Mouse (Mus musculus) intestine, embryonic 14.5 days (tissue): ENCODE measurements at regions not wholly inside any gene's neighbourhood (a gene's known extent, or its start where the extent isn't known, plus 50 kb on each side); places are given as distances from the start of the nearest gene placed in this dataset.

ENCODE experiments used
- ATAC-seq: fragments of 200-750 bp; cut with Nextera tagmentation; replicated peaks from 2 replicates; pipeline ENCODE4 v1.8.0; 2017; ENCODE audit warnings: low read depth, moderate number of reproducible peaks, moderate TSS enrichment, moderate library complexity; ENCODE audit not compliant: low FRiP score, low TSS enrichment
- DNase-seq: peaks from one replicate; pipeline ENCODE4 v3.0.0-alpha.2; 2018; ENCODE audit warnings: low spot score
- H3K27ac ChIP-seq: fragments of 300-500 bp; sonication (generic); 2 replicates; pipeline ENCODE4 v1.5.1; 2014; ENCODE audit warnings: low read depth, mild to moderate bottlenecking, control low read depth
- H3K27me3 ChIP-seq: fragments of 300-500 bp; sonication (generic); replicated peaks from 2 replicates; pipeline ENCODE4 v1.6.1; 2014; ENCODE audit warnings: low read length, control low read depth; ENCODE audit not compliant: control insufficient read depth, insufficient read depth
- H3K36me3 ChIP-seq: fragments of 300-500 bp; sonication (generic); 2 replicates; pipeline ENCODE4 v1.6.1; 2014; ENCODE audit warnings: low read length, control low read depth; ENCODE audit not compliant: control insufficient read depth, insufficient read depth
- H3K4me1 ChIP-seq: fragments of 300-500 bp; sonication (generic); replicated peaks from 2 replicates; pipeline ENCODE4 v1.6.1; 2014; ENCODE audit warnings: low read length, control low read depth, mixed read lengths; ENCODE audit not compliant: control insufficient read depth, insufficient read depth
- H3K4me2 ChIP-seq: fragments of 300-500 bp; sonication (generic); 2 replicates; pipeline ENCODE4 v1.6.1; 2014; ENCODE audit warnings: low read length
- H3K4me3 ChIP-seq: fragments of 300-500 bp; sonication (generic); 2 replicates; pipeline ENCODE4 v1.5.1; 2014; ENCODE audit warnings: low read depth, low read length, control low read depth, mixed read lengths
- H3K9ac ChIP-seq: fragments of 300-500 bp; sonication (generic); 2 replicates; pipeline ENCODE4 v1.6.1; 2014; ENCODE audit warnings: mild to moderate bottlenecking, low read length
- H3K9me3 ChIP-seq: fragments of 300-500 bp; sonication (generic); 2 replicates; pipeline ENCODE4 v1.6.1; 2016; ENCODE audit warnings: low read length, control low read depth; ENCODE audit not compliant: control insufficient read depth
- WGBS: fragments of 180-500 bp; shearing (Covaris S2); extraction: QIAGEN DNeasy Blood & Tissue Kit; methylation state at CpG from one replicate; pipeline ENCODE4 v1.1.7; 2014; 5-methylcytosine and 5-hydroxymethylcytosine counted together

DNA sequence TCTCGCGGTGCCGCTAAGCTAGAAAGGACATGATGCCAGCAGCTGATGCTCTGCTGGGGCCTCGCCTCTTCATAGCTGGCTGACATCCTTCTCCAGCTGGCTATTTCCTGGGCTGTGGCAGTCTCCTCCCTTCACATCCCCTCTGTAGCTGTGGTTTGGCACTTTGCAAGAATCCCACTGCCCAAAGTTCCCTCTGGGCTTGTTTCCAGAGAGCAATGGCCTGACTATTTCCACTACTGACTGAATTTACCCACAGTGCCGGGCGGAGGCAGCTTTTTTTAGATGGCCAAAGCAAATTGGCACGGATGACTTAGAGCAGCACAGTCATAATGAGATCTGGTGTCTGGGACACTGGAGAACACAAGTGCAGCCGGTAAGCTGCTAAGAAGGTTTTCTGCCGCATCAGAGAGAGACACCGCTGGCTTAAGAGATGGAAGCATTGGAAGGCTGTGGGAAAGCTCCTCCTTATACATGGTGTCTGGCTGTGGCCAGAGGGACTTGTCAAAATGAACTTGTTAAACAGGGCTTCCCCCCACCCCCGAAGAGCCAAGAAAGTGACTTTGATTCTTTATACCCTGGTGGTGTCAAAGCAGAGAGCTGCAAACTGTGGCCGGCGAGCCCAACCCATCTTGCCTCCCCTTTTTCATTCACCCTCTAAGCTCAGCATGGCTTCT lies 98.5 kb downstream of the Dkk1 start:
- H3K4me2 ChIP-seq = no peak overlapping the region
- no peak overlapping the region for H3K27ac ChIP-seq
- H3K4me1 ChIP-seq = no peaks in the 10 kb centered on the region
- no peaks in the 10 kb centered on the region for H3K27me3 ChIP-seq
- no peaks in the 10 kb centered on the region for H3K36me3 ChIP-seq
- DNase-seq = no peak
- no peak overlapping the region for H3K9ac ChIP-seq
- WGBS = 88% methylated on average over 13 of the region's 13 CpGs
- H3K4me3 ChIP-seq = no peak overlapping the region
- no peak for ATAC-seq
- H3K9me3 ChIP-seq = no peaks in the 10 kb centered on the region

- ATAC-seq = no peak
- no peak overlapping the region for H3K9ac ChIP-seq
- no peaks in the 10 kb centered on the region for H3K9me3 ChIP-seq
- H3K27me3 ChIP-seq = no peaks in the 10 kb centered on the region
- DNase-seq = no peak
- WGBS = 64% methylated on average over 8 of the region's 8 CpGs
- no peak overlapping the region for H3K4me3 ChIP-seq
- H3K36me3 ChIP-seq = no peaks in the 10 kb centered on the region
- no peak overlapping the region for H3K27ac ChIP-seq
- no peaks in the 10 kb centered on the region for H3K4me1 ChIP-seq
- no peak overlapping the region for H3K4me2 ChIP-seq
These were observed 97.9 kb downstream of the Dkk1 start for GRCm38 (mm10) chr19:30451543-30451920.

DNA sequence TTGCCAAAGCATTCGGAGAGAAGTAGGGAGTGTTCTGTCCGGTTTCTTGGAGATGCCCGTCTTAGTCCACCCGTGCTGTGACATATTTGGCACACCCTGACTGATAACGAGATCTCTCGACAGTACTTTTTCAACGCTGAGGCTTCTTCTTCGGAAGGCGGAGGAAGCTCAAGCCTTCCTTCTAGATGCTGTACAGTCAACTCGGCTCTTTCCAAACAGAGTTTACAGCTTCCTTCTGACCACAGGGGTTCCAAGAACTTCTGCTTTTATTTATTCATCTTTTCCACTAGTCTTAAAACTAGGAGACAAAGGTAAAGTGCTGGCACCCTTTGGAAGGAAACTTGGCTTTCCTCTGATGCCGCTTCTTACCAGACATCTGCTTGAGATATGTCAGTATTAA lies 96.8 kb downstream of the Dkk1 start:
- WGBS = 92% methylated on average over 11 of the region's 11 CpGs
- H3K27me3 ChIP-seq = no peaks in the 10 kb centered on the region
- H3K4me3 ChIP-seq = no peak overlapping the region

GRCm38 (mm10) chr19:30483436-30483835 lies 66.0 kb downstream of the Dkk1 start:
- no peaks in the 10 kb centered on the region for H3K9me3 ChIP-seq
- H3K36me3 ChIP-seq = no peaks in the 10 kb centered on the region
- H3K27ac ChIP-seq = no peak overlapping the region
- H3K9ac ChIP-seq = no peak overlapping the region
- no peak overlapping the region for H3K4me3 ChIP-seq
- H3K27me3 ChIP-seq = no peaks in the 10 kb centered on the region
- DNase-seq (no peak), ATAC-seq (no peak)
- H3K4me1 ChIP-seq = no peaks in the 10 kb centered on the region
- 49% methylated on average over 4 of the region's 4 CpGs for WGBS
- H3K4me2 ChIP-seq = no peak overlapping the region

More for the DNA sequence above, 96.8 kb downstream of the Dkk1 start:
- H3K4me2 ChIP-seq = no peak overlapping the region
- no peak overlapping the region for H3K27ac ChIP-seq
- H3K9me3 ChIP-seq = no peaks in the 10 kb centered on the region
- ATAC-seq (no peak), DNase-seq (no peak)
- H3K4me1 ChIP-seq = no peaks in the 10 kb centered on the region
- H3K36me3 ChIP-seq = no peaks in the 10 kb centered on the region
- H3K9ac ChIP-seq = no peak overlapping the region

DNA sequence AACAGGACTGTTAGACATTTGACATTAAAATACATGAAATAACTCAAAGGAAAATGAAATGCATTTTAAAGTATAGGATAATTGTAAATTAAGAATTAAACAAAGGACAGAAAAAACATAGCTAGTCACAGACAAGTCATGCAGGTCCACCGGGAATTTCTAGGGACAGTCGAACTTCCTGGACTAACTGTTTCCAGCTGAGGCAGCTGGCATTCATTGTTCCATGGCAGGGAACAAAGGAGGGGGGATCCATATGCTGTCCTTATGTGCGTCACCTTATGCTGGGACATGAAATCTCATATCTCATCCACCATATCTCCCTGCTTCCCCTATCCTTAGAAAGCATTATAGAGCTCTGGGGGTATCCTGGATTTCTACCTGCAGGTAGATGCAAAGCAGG lies 59.7 kb downstream of the Dkk1 start:
- DNase-seq (no peak), ATAC-seq (no peak)
- H3K9ac ChIP-seq = no peak overlapping the region

DNA sequence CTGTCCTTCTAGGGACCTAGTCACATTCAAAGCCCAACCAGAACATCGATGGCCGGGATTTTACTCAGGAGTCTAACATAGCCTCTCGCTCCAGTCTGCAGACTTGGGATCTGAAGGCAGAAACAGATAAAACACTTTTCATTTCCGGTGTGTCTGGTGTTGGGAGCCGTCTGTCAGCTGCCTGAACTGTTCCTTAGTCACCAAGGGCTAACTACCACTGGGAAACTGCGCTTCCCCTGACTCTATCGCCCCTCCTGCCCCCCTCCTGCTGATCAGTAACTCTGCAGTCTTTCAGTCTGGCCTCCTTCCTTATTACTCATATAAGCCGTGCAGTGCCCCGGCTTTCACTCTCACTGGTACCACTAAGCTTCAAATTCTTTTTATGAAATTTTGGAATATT lies 58.5 kb downstream of the Dkk1 start:
- H3K4me3 ChIP-seq = no peak overlapping the region
- no peak overlapping the region for H3K4me2 ChIP-seq
- no peak for DNase-seq
- ATAC-seq = no peak
- no peaks in the 10 kb centered on the region for H3K36me3 ChIP-seq
- no peaks in the 10 kb centered on the region for H3K4me1 ChIP-seq
- no peak overlapping the region for H3K27ac ChIP-seq
- H3K9ac ChIP-seq = no peak overlapping the region
- no peaks in the 10 kb centered on the region for H3K27me3 ChIP-seq
- 43% methylated on average over 9 of the region's 9 CpGs for WGBS
- H3K9me3 ChIP-seq = no peaks in the 10 kb centered on the region

More for the DNA sequence above, 59.7 kb downstream of the Dkk1 start:
- no peaks in the 10 kb centered on the region for H3K36me3 ChIP-seq
- H3K27ac ChIP-seq = no peak overlapping the region
- no peak overlapping the region for H3K4me2 ChIP-seq
- H3K4me3 ChIP-seq = no peak overlapping the region
- H3K4me1 ChIP-seq = no peaks in the 10 kb centered on the region
- 69% methylated on average over 3 of the region's 3 CpGs for WGBS
- no peaks in the 10 kb centered on the region for H3K27me3 ChIP-seq
- no peaks in the 10 kb centered on the region for H3K9me3 ChIP-seq
